Mouse (Mus musculus) spleen, postnatal 36 days (tissue): ENCODE data around the gene Eif1b.
"Not testable (repeated sequence)": the region's sequence is repeated elsewhere in the genome, so short reads cannot be mapped to it uniquely, and the experiment has no call there.

Experiments
- DNase-seq, 2 experiments: peaks; one replicate each; pipeline ENCODE4 v3.0.0; 2022; ENCODE audit warnings: low spot score in 2 of 2, mixed read lengths in 1 of 2

Eif1b gene

DNA sequence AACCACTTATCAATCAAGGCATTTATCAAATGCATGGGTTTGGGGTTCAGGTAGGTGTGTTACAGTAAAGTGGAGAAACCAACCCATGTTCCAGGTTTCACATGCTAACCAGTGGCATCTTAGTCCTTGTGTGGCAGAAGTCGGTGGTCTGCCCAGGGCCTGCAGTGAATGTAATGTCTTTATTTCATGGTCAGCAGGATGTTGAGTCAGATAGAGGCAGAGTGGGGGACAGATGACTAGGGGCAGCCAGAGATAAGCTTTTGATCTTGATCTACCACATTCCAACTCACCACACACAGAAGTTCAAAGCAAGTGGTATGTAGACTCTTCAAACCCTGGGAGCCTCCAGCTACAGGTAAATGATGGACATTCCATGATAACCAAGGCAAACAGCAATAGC is 29.1 kb downstream of the Eif1b start:
- DNase-seq: no peak

DNA sequence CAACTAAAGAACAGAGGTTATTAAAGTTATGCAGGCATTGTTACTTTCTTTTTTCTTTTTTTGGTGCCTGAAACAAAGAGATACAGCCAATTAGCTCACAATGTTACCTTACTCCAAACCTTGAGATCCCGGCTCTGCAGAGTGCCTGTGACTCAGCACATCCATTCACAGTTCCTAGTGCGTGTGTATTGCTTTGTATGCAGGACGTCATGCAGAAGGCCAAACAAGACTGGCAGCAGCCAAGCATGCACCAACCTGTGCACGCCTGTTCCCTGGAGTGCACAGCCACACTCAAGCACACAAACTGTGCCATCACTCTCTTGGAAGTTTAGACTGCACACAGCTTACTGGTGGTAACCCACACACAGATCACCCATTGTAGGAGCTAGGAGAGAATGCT is 35.2 kb downstream of the Eif1b start:
- no peak for DNase-seq

DNA sequence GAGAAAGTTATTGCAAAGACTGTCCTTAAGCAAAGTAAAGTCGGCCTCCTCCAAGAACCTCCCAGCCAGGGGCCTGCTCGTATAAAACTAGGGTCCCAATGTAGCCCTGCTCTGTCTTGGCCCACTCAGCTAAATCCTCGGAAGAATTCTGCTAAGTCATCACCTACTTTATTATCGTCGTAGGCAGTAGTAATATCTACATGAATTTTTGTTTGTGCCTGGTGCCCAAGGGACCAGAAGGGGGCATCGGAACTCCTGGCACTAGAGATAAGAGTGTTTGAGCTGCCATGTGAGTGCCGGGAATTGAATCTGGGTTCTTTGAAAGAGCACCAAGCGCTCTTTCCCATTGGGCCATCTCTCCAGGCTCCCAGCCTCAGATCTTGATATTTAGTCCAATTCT is 35.9 kb downstream of the Eif1b start:
- DNase-seq: no peak

DNA sequence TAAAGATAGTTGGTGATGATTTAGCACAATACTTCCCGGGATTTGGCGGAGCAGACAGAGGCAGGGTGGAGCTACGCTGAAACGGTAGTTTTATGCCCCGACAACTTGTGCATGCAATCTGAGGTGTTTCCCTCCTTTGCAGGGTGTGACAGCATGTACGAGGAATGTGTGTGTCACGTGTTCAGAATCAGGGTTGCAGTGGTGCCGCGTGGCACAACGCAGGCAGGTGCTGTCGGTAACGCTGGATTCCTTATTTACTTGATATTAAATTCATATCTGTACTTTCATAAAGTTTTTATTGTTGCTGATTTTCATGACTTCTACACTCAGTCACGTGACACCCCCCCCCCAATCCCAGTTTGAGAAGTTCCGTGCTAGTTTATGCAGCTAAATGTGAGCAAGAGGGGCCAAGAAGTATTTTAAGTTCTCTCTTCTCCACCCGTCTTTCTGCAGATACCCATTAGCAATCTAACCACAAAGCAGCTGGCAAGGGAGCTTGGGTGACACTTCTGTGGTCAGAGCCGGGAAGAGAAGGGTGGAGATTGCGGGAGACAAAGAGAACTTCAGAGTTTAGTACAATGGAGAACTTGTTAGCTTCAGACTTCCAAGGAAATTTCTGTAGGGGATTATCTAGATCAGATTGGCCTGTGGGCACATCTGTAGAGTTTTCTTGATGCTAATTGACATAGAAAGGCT is 36.9 kb downstream of the Eif1b start:
- DNase-seq: no peak

DNA sequence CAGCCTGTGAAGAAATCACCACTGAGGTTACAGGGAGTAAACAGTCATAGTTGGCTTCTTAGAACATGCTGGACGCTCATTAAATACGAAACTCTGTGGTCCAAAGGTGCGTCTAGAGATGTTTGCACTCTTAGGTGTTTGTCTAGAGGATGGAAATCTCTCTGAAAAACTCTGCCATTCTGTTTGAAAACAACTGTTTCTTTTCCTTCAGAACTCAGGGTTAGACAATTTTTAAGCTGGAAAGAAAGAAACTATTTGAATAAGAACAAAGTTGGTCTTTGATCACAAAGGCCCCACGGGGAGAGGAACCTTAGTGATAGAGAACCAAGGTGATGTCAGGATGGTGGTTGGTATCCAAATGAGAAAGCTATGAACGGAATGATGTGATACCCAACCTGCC is 38.4 kb downstream of the Eif1b start:
- no peak for DNase-seq

DNA sequence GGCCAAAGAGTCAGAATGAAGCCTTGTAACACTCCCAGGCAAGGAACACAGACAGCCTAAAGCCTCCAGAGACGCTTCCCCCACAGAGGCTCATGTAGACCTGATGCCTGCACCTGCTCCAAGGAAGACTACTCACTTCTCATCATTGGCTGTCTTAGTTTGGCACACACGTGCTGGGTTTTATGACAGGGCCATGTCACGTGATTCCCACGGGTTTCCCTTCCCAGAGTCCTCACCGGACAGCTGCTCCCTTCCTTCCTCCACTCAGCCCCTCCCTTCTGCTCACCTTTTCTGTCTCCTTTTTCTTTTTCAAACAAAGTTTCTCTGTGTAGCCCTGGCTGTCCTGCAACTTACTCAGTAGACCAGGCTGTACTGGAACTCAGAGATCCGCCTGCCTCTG is 40.0 kb downstream of the Eif1b start:
- DNase-seq: no peak

DNA sequence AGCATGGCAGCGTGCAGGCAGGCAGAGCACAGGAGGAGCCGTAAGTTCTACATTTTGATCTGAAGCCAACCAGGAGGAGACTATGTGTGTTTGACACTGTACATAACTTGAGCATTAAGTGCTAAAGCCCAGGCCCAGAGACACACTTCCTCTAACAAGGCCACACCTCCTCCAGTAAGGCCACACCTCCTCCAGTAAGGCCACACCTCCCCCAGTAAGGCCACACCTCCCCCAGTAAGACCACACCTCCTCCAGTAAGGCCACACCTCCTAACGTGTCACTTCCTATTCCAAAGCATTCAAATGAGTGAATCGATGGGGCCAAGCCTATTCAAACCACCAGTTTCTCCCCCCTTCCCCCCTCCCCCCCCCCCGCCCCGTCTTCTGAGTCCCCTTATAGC is 40.7 kb downstream of the Eif1b start:
- no peak for DNase-seq

DNA sequence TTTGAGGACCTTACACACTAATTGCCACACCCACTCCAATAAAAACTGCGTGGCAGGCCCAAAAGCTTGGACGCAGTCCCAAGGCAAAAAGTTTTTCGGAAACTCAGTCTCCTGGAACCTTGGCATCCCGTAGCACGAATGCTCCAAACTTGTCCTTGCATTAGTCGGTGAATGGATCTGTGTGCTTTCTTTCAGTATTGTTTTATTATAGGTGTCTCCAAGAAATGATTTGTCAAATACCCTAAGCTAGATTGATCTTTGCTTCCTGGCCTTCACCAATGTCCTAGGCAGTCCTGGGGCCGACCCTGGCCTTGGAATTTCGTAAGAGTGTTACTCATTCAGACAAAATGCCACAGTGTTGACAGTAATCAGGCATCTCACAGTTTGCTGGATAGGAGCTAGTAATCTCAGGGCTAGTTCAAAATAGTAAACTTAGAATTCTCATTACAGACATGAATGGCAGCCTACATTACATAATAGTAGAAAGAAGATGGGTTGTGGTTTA is 41.5 kb downstream of the Eif1b start:
- DNase-seq: not testable (repeated sequence)

GRCm38 (mm10) chr9:120539662-120540251 is 47.7 kb downstream of the Eif1b start, which contains the start of gene Entpd3:
Entpd3 (plus strand) TSS chr9:120539818.
- DNase-seq: no peak

DNA sequence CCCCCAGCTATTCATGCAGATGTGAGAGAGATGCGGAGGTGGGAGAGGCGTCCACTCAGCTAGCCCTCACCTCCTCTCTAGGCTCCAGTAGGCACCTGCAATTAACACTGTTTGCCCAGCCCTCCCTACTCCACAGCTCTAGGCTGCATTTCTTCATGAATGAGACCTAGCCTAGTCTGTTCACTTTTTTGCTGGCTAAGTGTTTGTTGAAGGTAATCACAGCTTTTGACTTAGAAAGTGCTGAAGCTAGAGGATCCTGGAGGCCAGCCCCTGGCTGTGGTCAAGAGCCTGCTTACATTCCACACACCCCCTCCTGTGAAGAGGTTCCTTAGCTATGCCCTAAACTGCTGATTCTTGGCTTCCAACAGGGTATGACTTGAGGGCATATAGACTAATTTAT is 49.4 kb downstream of the Eif1b start:
- DNase-seq: no peak

- no peak for DNase-seq
Observed at GRCm38 (mm10) chr9:120542241-120542640, 50.2 kb downstream of the Eif1b start.
